Mouse (Mus musculus) MEL (cell line): ENCODE results near the gene Trim56.

Experiments
- CTCF ChIP-seq, 3 experiments: IDR thresholded peaks in 2 of 3; conservative IDR thresholded peaks in 1 of 3; 2 replicates each; pipeline ENCODE4 v1.5.1; 2011 to 2012; ENCODE audit warnings: low read length in 3 of 3, low read depth in 2 of 3, mild to moderate bottlenecking in 2 of 3, improper control_type of control experiment in 1 of 3, inconsistent platforms in 1 of 3, mixed read lengths in 1 of 3, moderate library complexity in 1 of 3; ENCODE audit not compliant: control insufficient read depth in 1 of 3, insufficient read depth in 1 of 3, poor library complexity in 1 of 3, severe bottlenecking in 1 of 3
- EP300 ChIP-seq, 2 experiments: IDR thresholded peaks; 2 replicates each; pipeline ENCODE4 v1.6.1; 2011; ENCODE audit warnings: improper control_type of control experiment in 2 of 2, low read length in 2 of 2, low read depth in 1 of 2, mild to moderate bottlenecking in 1 of 2
- GATA1 ChIP-seq: IDR thresholded peaks from 2 replicates; pipeline ENCODE4 v1.6.1; 2011; ENCODE audit warnings: low read depth, low read length, improper control_type of control experiment
- HCFC1 ChIP-seq: IDR thresholded peaks from 2 replicates; pipeline ENCODE4 v1.6.1; 2012; ENCODE audit warnings: low read depth, mild to moderate bottlenecking, inconsistent platforms, low read length, improper control_type of control experiment, moderate library complexity
- MAX ChIP-seq: IDR thresholded peaks from 2 replicates; pipeline ENCODE4 v1.6.1; 2011; ENCODE audit warnings: low read length, improper control_type of control experiment
- POLR2A ChIP-seq, 2 experiments: IDR thresholded peaks; 2 replicates each; pipeline ENCODE4 v1.6.1; 2011 to 2012; ENCODE audit warnings: low read length in 2 of 2, mild to moderate bottlenecking in 2 of 2, control low read depth in 1 of 2, improper control_type of control experiment in 1 of 2, low read depth in 1 of 2, moderate library complexity in 1 of 2; ENCODE audit not compliant: control insufficient read depth in 1 of 2, insufficient read depth in 1 of 2, poor library complexity in 1 of 2
- RCOR1 ChIP-seq: IDR thresholded peaks from 2 replicates; pipeline ENCODE4 v1.6.1; 2012; ENCODE audit warnings: low read depth, mild to moderate bottlenecking, inconsistent platforms, low read length, improper control_type of control experiment
- SIN3A ChIP-seq: IDR thresholded peaks from 2 replicates; pipeline ENCODE4 v1.6.1; 2012; ENCODE audit warnings: low read length, improper control_type of control experiment, inconsistent platforms
- TBP ChIP-seq: IDR thresholded peaks from 2 replicates; pipeline ENCODE4 v1.8.0; 2011; ENCODE audit warnings: low read depth, low read length, improper control_type of control experiment
- TCF12 ChIP-seq: IDR thresholded peaks from 2 replicates; pipeline ENCODE4 v1.6.1; 2014; ENCODE audit warnings: low read depth, mild to moderate bottlenecking, inconsistent platforms, low read length, improper control_type of control experiment, moderate library complexity
- ZKSCAN1 ChIP-seq: IDR thresholded peaks from 2 replicates; pipeline ENCODE4 v1.6.1; 2012; ENCODE audit warnings: low read depth, mild to moderate bottlenecking, inconsistent platforms, low read length, improper control_type of control experiment, moderate library complexity

GRCm38 (mm10) chr5:137065454-137065853, 50.6 kb downstream of the Trim56 start:
- no peak for TF ChIP-seq MAX
- TF ChIP-seq SIN3A, result no peak
- no peak for TF ChIP-seq RCOR1
- TF ChIP-seq POLR2A (IDR thresholded peaks at IDR 0.05; ENCODE audit: control insufficient read depth in 1 of 2, insufficient read depth in 1 of 2, low read depth in 1 of 2, low read length in 2 of 2, poor library complexity in 1 of 2), result no peak
- no peak for TF ChIP-seq TCF12
- TF ChIP-seq TBP, result no peak
- TF ChIP-seq CTCF (IDR thresholded peaks at IDR 0.05 in 2 of 3, conservative IDR thresholded peaks at IDR 0.05 in 1 of 3; ENCODE audit: control insufficient read depth in 1 of 3, insufficient read depth in 1 of 3, low read depth in 2 of 3, low read length in 3 of 3, poor library complexity in 1 of 3, severe bottlenecking in 1 of 3), result no peak
- no peak for TF ChIP-seq GATA1
- no peak for TF ChIP-seq EP300 (IDR thresholded peaks at IDR 0.05; ENCODE audit: low read depth in 1 of 2, low read length in 2 of 2)
- TF ChIP-seq HCFC1, result no peak
- no peak for TF ChIP-seq ZKSCAN1
